Mouse (Mus musculus) heart, embryonic 15.5 days (tissue): ENCODE measurements around the gene Mylpf. TPM values are rescaled to one million over a fixed set of nuclear protein-coding genes. Genes with fewer than 3 reads are reported as not detected.
"Not testable (repeated sequence)": the region's sequence is repeated elsewhere in the genome, so short reads cannot be mapped to it uniquely, and the experiment has no call there.

Experiments used
- ATAC-seq: fragments of 200-750 bp; cut with Nextera tagmentation; replicated peaks from 2 replicates; pipeline ENCODE4 v1.8.0; 2017; ENCODE audit warnings: low read depth, moderate TSS enrichment; ENCODE audit not compliant: insufficient number of reproducible peaks, insufficient read depth, low FRiP score
- H3K27ac ChIP-seq: fragments of 300-500 bp; sonication (generic); 2 replicates; pipeline ENCODE4 v1.5.1; 2015; ENCODE audit warnings: mild to moderate bottlenecking, inconsistent platforms
- H3K27me3 ChIP-seq: fragments of 300-500 bp; sonication (generic); 2 replicates; pipeline ENCODE4 v1.6.1; 2015; ENCODE audit warnings: inconsistent platforms
- H3K36me3 ChIP-seq: fragments of 300-500 bp; sonication (generic); 2 replicates; pipeline ENCODE4 v1.6.1; 2015; ENCODE audit warnings: mild to moderate bottlenecking, inconsistent platforms
- H3K4me1 ChIP-seq: fragments of 300-500 bp; sonication (generic); replicated peaks from 2 replicates; pipeline ENCODE4 v1.6.1; 2015; ENCODE audit warnings: inconsistent platforms
- H3K4me2 ChIP-seq: fragments of 300-500 bp; sonication (generic); 2 replicates; pipeline ENCODE4 v1.6.1; 2015; ENCODE audit warnings: inconsistent platforms, mild to moderate bottlenecking, moderate library complexity
- H3K4me3 ChIP-seq: fragments of 300-500 bp; sonication (generic); 2 replicates; pipeline ENCODE4 v1.5.1; 2015; ENCODE audit warnings: mild to moderate bottlenecking, inconsistent platforms
- H3K9ac ChIP-seq: fragments of 300-500 bp; sonication (generic); 2 replicates; pipeline ENCODE4 v1.6.1; 2015; ENCODE audit warnings: mild to moderate bottlenecking, inconsistent platforms
- H3K9me3 ChIP-seq: fragments of 300-500 bp; sonication (generic); replicated peaks from 2 replicates; pipeline ENCODE4 v1.6.1; 2016; ENCODE audit warnings: inconsistent platforms
- WGBS: fragments of 180-500 bp; shearing (Covaris S2); methylation state at CpG from one replicate; pipeline ENCODE4 v1.1.7; 2015; ENCODE audit warnings: mixed read lengths; 5-methylcytosine and 5-hydroxymethylcytosine counted together
- polyA plus RNA-seq: library from polyadenylated mRNA; unstranded; fragments of >200 nt; fragmentation: Nextera tagmentation; extraction: Ambion mirVana; gene quantifications from 2 replicates; pipeline ENCODE4 v1.2.1, GENCODE M21; 2015

The Mylpf gene
- 11.6 and 15.4 TPM in 2 replicates for polyA plus RNA-seq

- peak within 1 kb of the TSS; percentile 93 for H3K27ac ChIP-seq
- H3K9me3 ChIP-seq = no peaks in the 10 kb centered on the region
- peaks cover 37% of the 10 kb centered on the region for H3K4me1 ChIP-seq
- peak within 1 kb of the TSS; percentile 94 for H3K9ac ChIP-seq
- no peaks in the 10 kb centered on the region for H3K27me3 ChIP-seq
- ATAC-seq = peak; percentile 93
- peak within 1 kb of the TSS; percentile 90 for H3K4me3 ChIP-seq
- peak within 1 kb of the TSS; percentile 90 for H3K4me2 ChIP-seq
- under 1% methylated on average over 44 of the region's 44 CpGs for WGBS
- H3K36me3 ChIP-seq = peaks cover 3% of the 10 kb centered on the region; the same call in 1 of the 2 replicates
Observed at GRCm38 (mm10) chr7:127208553-127209438, at the start of gene Mylpf. Mylpf (plus strand) TSS chr7:127208890.

- Histone ChIP-seq H3K4me1 (no peaks in the 10 kb centered on the region), H3K27me3 (no peaks in the 10 kb centered on the region), H3K4me3 (no peak overlapping the region), H3K27ac (no peak overlapping the region), H3K36me3 (no peaks in the 10 kb centered on the region), H3K9me3 (no peaks in the 10 kb centered on the region), H3K9ac (no peak overlapping the region), H3K4me2 (no peak overlapping the region)
- WGBS = 80% methylated on average over 5 of the region's 5 CpGs
- no peak for ATAC-seq
Observed at GRCm38 (mm10) chr7:127162546-127162945, 46.1 kb upstream of the Mylpf start.

- H3K4me2 ChIP-seq = no peak overlapping the region
- no peaks in the 10 kb centered on the region for H3K27me3 ChIP-seq
- 72% methylated on average over 4 of the region's 4 CpGs for WGBS
- H3K4me1 ChIP-seq = no peaks in the 10 kb centered on the region
- no peak overlapping the region for H3K27ac ChIP-seq
- H3K4me3 ChIP-seq = no peak overlapping the region
- ATAC-seq = no peak
- no peaks in the 10 kb centered on the region for H3K9me3 ChIP-seq
- no peak overlapping the region for H3K9ac ChIP-seq
- H3K36me3 ChIP-seq = no peaks in the 10 kb centered on the region
Observed at GRCm38 (mm10) chr7:127164002-127164401, 44.7 kb upstream of the Mylpf start.

- no peak overlapping the region for H3K27ac ChIP-seq
- ATAC-seq = no peak
- WGBS = 78% methylated on average over 12 of the region's 12 CpGs
Observed at GRCm38 (mm10) chr7:127165607-127166493, 42.8 kb upstream of the Mylpf start.

GRCm38 (mm10) chr7:127166501-127166900 is 42.2 kb upstream of the Mylpf start:
- Histone ChIP-seq H3K9ac (no peak overlapping the region), H3K4me1 (no peaks in the 10 kb centered on the region), H3K36me3 (no peaks in the 10 kb centered on the region), H3K4me3 (no peak overlapping the region), H3K4me2 (no peak overlapping the region), H3K9me3 (no peaks in the 10 kb centered on the region), H3K27me3 (no peaks in the 10 kb centered on the region), H3K27ac (no peak overlapping the region)
- ATAC-seq = no peak
- WGBS = 74% methylated on average over 5 of the region's 5 CpGs

More at GRCm38 (mm10) chr7:127165607-127166493, 42.8 kb upstream of the Mylpf start:
- Histone ChIP-seq H3K4me2 (no peak overlapping the region), H3K9me3 (no peaks in the 10 kb centered on the region), H3K27me3 (no peaks in the 10 kb centered on the region), H3K4me3 (no peak overlapping the region), H3K4me1 (no peaks in the 10 kb centered on the region), H3K9ac (no peak overlapping the region), H3K36me3 (no peaks in the 10 kb centered on the region)

- no peak for ATAC-seq
- Histone ChIP-seq H3K9ac (no peak overlapping the region), H3K9me3 (no peaks in the 10 kb centered on the region; the same call in 1 of the 2 replicates), H3K4me2 (no peak overlapping the region), H3K4me3 (no peak overlapping the region), H3K27me3 (no peaks in the 10 kb centered on the region), H3K27ac (no peak overlapping the region), H3K4me1 (no peaks in the 10 kb centered on the region), H3K36me3 (no peaks in the 10 kb centered on the region)
- 59% methylated on average over 4 of the region's 4 CpGs for WGBS
Observed at GRCm38 (mm10) chr7:127176937-127177336, 31.8 kb upstream of the Mylpf start.

GRCm38 (mm10) chr7:127180783-127181182 is 27.9 kb upstream of the Mylpf start:
- 48% methylated on average over 2 of the region's 2 CpGs for WGBS
- no peak for ATAC-seq
- Histone ChIP-seq H3K4me1 (no peaks in the 10 kb centered on the region), H3K4me2 (no peak overlapping the region), H3K27me3 (no peaks in the 10 kb centered on the region), H3K27ac (no peak overlapping the region), H3K9ac (no peak overlapping the region), H3K9me3 (no peaks in the 10 kb centered on the region), H3K4me3 (no peak overlapping the region), H3K36me3 (no peaks in the 10 kb centered on the region)

- 4% methylated on average over 2 of the region's 3 CpGs for WGBS
- not testable (repeated sequence) for H3K4me2 ChIP-seq, ATAC-seq
Observed at GRCm38 (mm10) chr7:127181724-127182123, 27.0 kb upstream of the Mylpf start.

GRCm38 (mm10) chr7:127183345-127183744 is 25.3 kb upstream of the Mylpf start:
- 67% methylated on average over 8 of the region's 8 CpGs for WGBS
- Histone ChIP-seq H3K9ac (no peak overlapping the region), H3K27me3 (no peaks in the 10 kb centered on the region), H3K27ac (no peak overlapping the region), H3K4me3 (no peak overlapping the region), H3K4me2 (no peak overlapping the region), H3K4me1 (no peaks in the 10 kb centered on the region), H3K9me3 (no peaks in the 10 kb centered on the region), H3K36me3 (no peaks in the 10 kb centered on the region)
- ATAC-seq = no peak

More at GRCm38 (mm10) chr7:127181724-127182123, 27.0 kb upstream of the Mylpf start:
- not testable (repeated sequence) for H3K9me3 ChIP-seq, H3K27me3 ChIP-seq, H3K9ac ChIP-seq, H3K4me3 ChIP-seq, H3K4me1 ChIP-seq, H3K27ac ChIP-seq, H3K36me3 ChIP-seq

GRCm38 (mm10) chr7:127183828-127184227 is 24.9 kb upstream of the Mylpf start:
- no peaks in the 10 kb centered on the region for H3K9me3 ChIP-seq
- WGBS = 64% methylated on average over 6 of the region's 6 CpGs
- ATAC-seq = no peak

GRCm38 (mm10) chr7:127184720-127185119 is 24.0 kb upstream of the Mylpf start:
- no peaks in the 10 kb centered on the region for H3K4me1 ChIP-seq
- H3K9ac ChIP-seq = no peak overlapping the region
- no peaks in the 10 kb centered on the region for H3K27me3 ChIP-seq
- 0 out of 2 replicates have a peak overlapping the region, but pooled peaks have one; percentile 26 for H3K27ac ChIP-seq
- no peaks in the 10 kb centered on the region for H3K9me3 ChIP-seq
- H3K36me3 ChIP-seq = no peaks in the 10 kb centered on the region
- no peak for ATAC-seq
- 40% methylated on average over 1 of the region's 1 CpGs for WGBS
- H3K4me2 ChIP-seq = no peak overlapping the region
- H3K4me3 ChIP-seq = no peak overlapping the region

More at GRCm38 (mm10) chr7:127183828-127184227, 24.9 kb upstream of the Mylpf start:
- no peak overlapping the region for H3K9ac ChIP-seq
- no peaks in the 10 kb centered on the region for H3K4me1 ChIP-seq
- H3K4me2 ChIP-seq = no peak overlapping the region
- H3K27ac ChIP-seq = no peak overlapping the region
- no peaks in the 10 kb centered on the region for H3K36me3 ChIP-seq
- no peaks in the 10 kb centered on the region for H3K27me3 ChIP-seq
- no peak overlapping the region for H3K4me3 ChIP-seq
